Mouse (Mus musculus) liver, embryonic 11.5 days (tissue): Measurements from ENCODE around the gene Gm15056. TPM values are rescaled to one million over a fixed set of nuclear protein-coding genes. Genes with fewer than 3 reads are reported as not detected.

Source experiments
- polyA plus RNA-seq: library from polyadenylated mRNA; unstranded; fragments of >200 nt; fragmentation: Nextera tagmentation; extraction: Ambion mirVana; gene quantifications from 2 replicates; pipeline ENCODE4 v1.2.1, GENCODE M21; 2014

Gene Gm15056
- polyA plus RNA-seq, 1 experiment from 2014 or later: not detected

Other genes with a start within 250 kb of the Gm15056 start
- gene Defb33, start 10.0 kb downstream of the Gm15056 start, polyA plus RNA-seq: not detected in 2 replicates
- not detected in 2 replicates for gene Gm6040, start 19.4 kb upstream of the Gm15056 start, polyA plus RNA-seq
- gene AY761185, start 42.1 kb upstream of the Gm15056 start, polyA plus RNA-seq: not detected in 2 replicates
- gene Defa21, start 122.9 kb upstream of the Gm15056 start, polyA plus RNA-seq: not detected in 2 replicates
- gene Defa23, start 152.4 kb upstream of the Gm15056 start, polyA plus RNA-seq: not detected in 2 replicates
- not detected in 2 replicates for gene Defa35, start 162.4 kb upstream of the Gm15056 start, polyA plus RNA-seq
- gene Defa25, start 181.8 kb upstream of the Gm15056 start, polyA plus RNA-seq: not detected in 2 replicates
- gene Gm14851, start 193.4 kb upstream of the Gm15056 start, polyA plus RNA-seq: not detected in 2 replicates
- not detected in 2 replicates for gene Defa30, start 232.0 kb upstream of the Gm15056 start, polyA plus RNA-seq